Mouse (Mus musculus) testis, adult 2 months (tissue): ENCODE data around the gene Mapk6.

Experiments
- CTCF ChIP-seq: fragments of 200-500 bp; IDR thresholded peaks from 2 replicates; pipeline ENCODE4 v1.5.1; 2012; ENCODE audit warnings: low read depth, mild to moderate bottlenecking, inconsistent platforms, low read length, moderate library complexity; ENCODE audit not compliant: control insufficient read depth, insufficient read depth, insufficient replicate concordance
- POLR2A ChIP-seq: fragments of 200-500 bp; IDR thresholded peaks from 2 replicates; pipeline ENCODE4 v1.6.1; 2012; ENCODE audit warnings: low read depth, mild to moderate bottlenecking, inconsistent platforms, low read length, moderate library complexity; ENCODE audit not compliant: control insufficient read depth

DNA sequence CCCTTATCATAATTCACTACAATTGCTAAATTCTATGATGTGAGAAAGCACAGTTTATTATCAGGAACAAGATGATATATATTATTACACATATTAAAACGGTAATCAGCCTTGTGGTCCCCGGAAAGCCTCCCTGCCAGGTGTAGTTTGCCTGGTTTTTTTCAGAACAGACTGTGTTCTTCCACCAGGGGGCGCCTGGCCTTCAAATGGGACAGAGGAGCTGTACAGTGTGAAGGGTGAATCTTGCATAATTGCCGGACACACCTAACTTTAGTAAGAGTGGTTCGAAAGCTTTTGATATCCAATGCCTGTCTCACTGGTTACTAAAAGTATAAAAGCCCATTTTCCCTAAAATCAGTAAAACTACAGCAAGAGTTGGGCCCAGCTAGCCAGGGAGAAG is 48.1 kb downstream of the Mapk6 start:
- TF ChIP-seq CTCF (peak; percentile 60; the same call in 1 of the 2 replicates), POLR2A (no peak)
